Mouse (Mus musculus): Measurements from ENCODE around the gene Gm10471. TPM values are rescaled to one million over a fixed set of nuclear protein-coding genes. Genes with fewer than 3 reads are reported as not detected.
"Not testable (repeated sequence)": the region's sequence is repeated elsewhere in the genome, so short reads cannot be mapped to it uniquely, and the experiment has no call there.

Gm10471 gene
- not detected in 2 replicates for polyA plus RNA-seq (2016; fragmentation: Nextera tagmentation; extraction: Ambion mirVana)

GRCm38 (mm10) chr5:26089191-26089590 lies at the start of gene Gm10471:
TSS of gene Gm10471 (minus strand) at chr5:26089291.
- H3K4me1 ChIP-seq; DNase-seq (ENCODE audit: low spot score): not testable (repeated sequence)
- 86% methylated on average over 1 of the region's 1 CpGs for WGBS

DNA sequence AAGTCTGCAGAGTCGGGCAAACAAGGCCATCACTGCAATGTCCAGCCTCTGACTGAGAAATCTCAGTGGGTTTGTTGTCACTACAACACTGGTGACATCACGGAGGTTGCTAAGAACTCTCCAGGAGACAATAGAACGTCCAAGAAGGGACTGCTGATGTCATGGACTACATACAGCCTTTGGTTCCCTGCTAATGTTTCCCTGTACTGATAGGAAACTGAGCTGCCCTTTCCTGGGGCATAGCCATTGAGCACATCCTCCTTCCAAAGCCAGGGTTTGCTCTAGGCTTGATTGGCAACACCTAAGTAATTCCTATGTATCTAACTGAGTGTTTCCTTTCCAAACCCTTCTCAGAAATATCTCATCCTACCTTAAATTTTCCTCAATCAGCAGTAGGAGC lies 32.2 kb upstream of the Gm10471 start, which contains the start of gene Gm10220:
TSS of gene Gm10220 (minus strand) at position 101 of the 400 bp plus-strand sequence.
- H3K4me1 ChIP-seq = not testable (repeated sequence)
- no CpG with 5 or more reads among the region's 3 CpGs for WGBS

More at GRCm38 (mm10) chr5:26089191-26089590, at the start of gene Gm10471:
- not testable (repeated sequence) for H3K36me3 ChIP-seq; H3K27ac ChIP-seq (replicated peaks); H3K9me3 ChIP-seq (replicated peaks); H3K27me3 ChIP-seq (ENCODE audit: low read depth, poor library complexity, severe bottlenecking); H3K4me3 ChIP-seq

GRCm38 (mm10) chr5:26105262-26105661 lies 16.2 kb upstream of the Gm10471 start, which contains the start of gene 5031410I06Rik:
TSS of gene 5031410I06Rik (minus strand) at chr5:26105362.
- DNase-seq (ENCODE audit: low spot score); H3K4me3 ChIP-seq; H3K36me3 ChIP-seq; H3K27ac ChIP-seq (replicated peaks); H3K4me1 ChIP-seq; H3K9me3 ChIP-seq (replicated peaks); H3K27me3 ChIP-seq (ENCODE audit: low read depth, poor library complexity, severe bottlenecking): not testable (repeated sequence)
- no CpG with 5 or more reads among the region's 3 CpGs for WGBS

More for the DNA sequence above, 32.2 kb upstream of the Gm10471 start, which contains the start of gene Gm10220:
- not testable (repeated sequence) for DNase-seq (ENCODE audit: low spot score); H3K27ac ChIP-seq (replicated peaks); H3K27me3 ChIP-seq (ENCODE audit: low read depth, poor library complexity, severe bottlenecking); H3K9me3 ChIP-seq (replicated peaks); H3K4me3 ChIP-seq; H3K36me3 ChIP-seq

DNA sequence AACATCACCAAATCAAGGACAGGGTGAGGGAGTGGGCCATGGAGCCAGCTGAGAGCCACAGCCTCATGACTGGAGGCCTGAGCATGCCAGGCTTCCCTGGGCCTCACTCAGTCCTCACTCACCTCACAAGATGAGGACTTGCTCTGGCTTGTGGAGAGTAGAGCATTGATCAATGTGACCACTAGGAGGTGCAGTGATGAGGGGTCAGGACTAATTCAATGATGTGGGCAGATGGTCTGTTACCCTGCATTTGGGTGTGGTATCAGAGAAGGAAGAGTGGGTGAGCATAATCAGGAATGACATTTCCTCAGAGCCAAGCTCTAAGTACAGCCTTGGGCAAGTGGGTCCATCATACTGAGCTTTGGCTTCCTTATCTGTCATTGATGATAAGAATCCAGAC lies 10.1 kb downstream of the Gm10471 start:
- not testable (repeated sequence) for H3K4me3 ChIP-seq; H3K9me3 ChIP-seq (replicated peaks); H3K36me3 ChIP-seq; H3K27ac ChIP-seq (replicated peaks); DNase-seq (ENCODE audit: low spot score); H3K27me3 ChIP-seq (ENCODE audit: low read depth, poor library complexity, severe bottlenecking); H3K4me1 ChIP-seq

- H3K4me3 ChIP-seq = no peak overlapping the region
- H3K27ac ChIP-seq (replicated peaks) = no peak overlapping the region
- H3K4me1 ChIP-seq = no peaks in the 10 kb centered on the region
- no peaks in the 10 kb centered on the region for H3K27me3 ChIP-seq (ENCODE audit: low read depth, poor library complexity, severe bottlenecking)
- DNase-seq (ENCODE audit: low spot score) = no peak
- H3K36me3 ChIP-seq = no peaks in the 10 kb centered on the region
- H3K9me3 ChIP-seq (replicated peaks) = peaks cover 10% of the 10 kb centered on the region
- WGBS = 87% methylated on average over 24 of the region's 24 CpGs
These were observed 18.4 kb downstream of the Gm10471 start for GRCm38 (mm10) chr5:26070716-26071115.

DNA sequence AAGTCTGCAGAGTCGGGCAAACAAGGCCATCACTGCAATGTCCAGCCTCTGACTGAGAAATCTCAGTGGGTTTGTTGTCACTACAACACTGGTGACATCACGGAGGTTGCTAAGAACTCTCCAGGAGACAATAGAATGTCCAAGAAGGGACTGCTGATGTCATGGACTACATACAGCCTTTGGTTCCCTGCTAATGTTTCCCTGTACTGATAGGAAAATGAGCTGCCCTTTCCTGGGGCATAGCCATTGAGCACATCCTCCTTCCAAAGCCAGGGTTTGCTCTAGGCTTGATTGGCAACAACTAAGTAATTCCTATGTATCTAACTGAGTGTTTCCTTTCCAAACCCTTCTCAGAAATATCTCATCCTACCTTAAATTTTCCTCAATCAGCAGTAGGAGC lies 30.6 kb downstream of the Gm10471 start, which contains the start of gene Gm7347:
TSS of gene Gm7347 (minus strand) at position 101 of the 400 bp plus-strand sequence.
- not testable (repeated sequence) for H3K4me3 ChIP-seq; H3K27ac ChIP-seq (replicated peaks); H3K9me3 ChIP-seq (replicated peaks); H3K27me3 ChIP-seq (ENCODE audit: low read depth, poor library complexity, severe bottlenecking); H3K4me1 ChIP-seq; H3K36me3 ChIP-seq; DNase-seq (ENCODE audit: low spot score)
- no CpG with 5 or more reads among the region's 2 CpGs for WGBS

DNA sequence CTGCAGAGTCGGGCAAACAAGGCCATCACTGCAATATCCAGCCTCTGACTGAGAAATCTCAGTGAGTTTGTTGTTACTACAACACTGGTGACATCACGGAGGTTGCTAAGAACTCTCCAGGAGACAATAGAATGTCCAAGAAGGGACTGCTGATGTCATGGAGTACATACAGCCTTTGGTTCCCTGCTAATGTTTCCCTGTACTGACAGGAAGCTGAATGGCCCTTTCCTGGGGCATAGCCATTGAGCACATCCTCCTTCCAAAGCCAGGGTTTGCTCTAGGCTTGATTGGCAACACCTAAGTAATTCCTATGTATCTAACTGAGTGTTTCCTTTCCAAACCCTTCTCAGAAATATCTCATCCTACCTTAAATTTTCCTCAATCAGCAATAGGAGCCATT lies 49.6 kb downstream of the Gm10471 start, which contains the start of gene Speer4a:
TSS of gene Speer4a (minus strand) at position 101 of the 400 bp plus-strand sequence.
- not testable (repeated sequence) for H3K4me1 ChIP-seq; H3K9me3 ChIP-seq (replicated peaks); H3K36me3 ChIP-seq; DNase-seq (ENCODE audit: low spot score); H3K27ac ChIP-seq (replicated peaks); H3K4me3 ChIP-seq; H3K27me3 ChIP-seq (ENCODE audit: low read depth, poor library complexity, severe bottlenecking)
- WGBS = 77% methylated on average over 2 of the region's 2 CpGs

Other genes with a start within 250 kb of the Gm10471 start
- 0.10 TPM in 1 of 2 replicates, not detected in the other for gene Gm21663, start 146.9 kb downstream of the Gm10471 start, polyA plus RNA-seq (2016; fragmentation: Nextera tagmentation; extraction: Ambion mirVana)
- gene Gm21671, start 134.9 kb downstream of the Gm10471 start, polyA plus RNA-seq (2016; fragmentation: Nextera tagmentation; extraction: Ambion mirVana) = 0.06 TPM in 1 of 2 replicates, not detected in the other
- not detected in 2 replicates for gene Gm21680, start 116.6 kb downstream of the Gm10471 start, polyA plus RNA-seq (2016; fragmentation: Nextera tagmentation; extraction: Ambion mirVana)
- 0.09 TPM in 1 of 2 replicates, not detected in the other for gene Gm21698, start 100.6 kb downstream of the Gm10471 start, polyA plus RNA-seq (2016; fragmentation: Nextera tagmentation; extraction: Ambion mirVana)
- 0.12 TPM in 2 replicates for gene Gm1979, start 84.5 kb downstream of the Gm10471 start, polyA plus RNA-seq (2016; fragmentation: Nextera tagmentation; extraction: Ambion mirVana)
- gene Gm5862, start 66.4 kb downstream of the Gm10471 start, polyA plus RNA-seq (2016; fragmentation: Nextera tagmentation; extraction: Ambion mirVana) = not detected in 2 replicates
- gene Speer4a, start 49.7 kb downstream of the Gm10471 start, polyA plus RNA-seq (2016; fragmentation: Nextera tagmentation; extraction: Ambion mirVana) = 0.07 TPM in 1 of 2 replicates, not detected in the other
- gene Gm7347, start 30.7 kb downstream of the Gm10471 start, polyA plus RNA-seq (2016; fragmentation: Nextera tagmentation; extraction: Ambion mirVana) = not detected in 2 replicates
- not detected in 2 replicates for gene 5031410I06Rik, start 16.1 kb upstream of the Gm10471 start, polyA plus RNA-seq (2016; fragmentation: Nextera tagmentation; extraction: Ambion mirVana)
- not detected in 2 replicates for gene Gm10220, start 32.1 kb upstream of the Gm10471 start, polyA plus RNA-seq (2016; fragmentation: Nextera tagmentation; extraction: Ambion mirVana)
- 0.05 TPM in 1 of 2 replicates, not detected in the other for gene Gm7361, start 168.4 kb upstream of the Gm10471 start, polyA plus RNA-seq (2016; fragmentation: Nextera tagmentation; extraction: Ambion mirVana)

Measured in midbrain, embryonic 10.5 days (tissue).